Comparison of ENCODE assay signal across 39 mouse cellular contexts in genomic region chr8:45028081-45028497, GRCm38 (mm10). TPM values are rescaled to one million over a fixed set of nuclear protein-coding genes. Genes with fewer than 3 reads are reported as not detected.
DNase-seq lines count a peak whose midpoint lies in the region; ATAC-seq lines count a peak whose summit lies in the region.
"Had no signal": no experiment of that assay in that cellular context is flagged by ENCODE, and none has a peak within 500 bp of the region (broad histone marks: within the 10 kb centered on the region; RNA-seq: fewer than 3 reads in every experiment).

No protein-coding gene starts in this region.

- H3K36me3 ChIP-seq in limb, embryonic 12.5 days: peaks cover 90% of the 10 kb centered on the region

- H3K4me3 ChIP-seq in limb, embryonic 12.5 days (replicated peaks): no peak overlapping the region
- H3K4me3 ChIP-seq: embryonic facial prominence, embryonic 15.5 days; forebrain, embryonic 13.5 days; intestine, embryonic 15.5 days; limb, embryonic 15.5 days; liver, embryonic 13.5 days; megakaryocyte, embryonic 14.5 days; midbrain, embryonic 12.5 days; myocyte; neural tube, embryonic 12.5 days had no signal

- no peak overlapping the region for H3K9ac ChIP-seq in limb, embryonic 12.5 days (replicated peaks)
- H3K9ac ChIP-seq: embryonic facial prominence, embryonic 15.5 days; forebrain, embryonic 13.5 days; intestine, embryonic 15.5 days; limb, embryonic 15.5 days; liver, embryonic 13.5 days; midbrain, embryonic 12.5 days; neural tube, embryonic 12.5 days had no signal

- ATAC-seq in limb, embryonic 12.5 days (ENCODE audit: insufficient number of reproducible peaks, insufficient read depth, low FRiP score, low TSS enrichment, low read depth): peak; percentile 76; the same call in 1 of the 2 replicates
- no peak for ATAC-seq in activated CD4-positive, CD25-positive, alpha-beta regulatory T cell, adult 4 months
- ATAC-seq: forebrain, embryonic 13.5 days; hindbrain, embryonic 16.5 days; intestine, embryonic 15.5 days; lung, postnatal 0 days had no signal

- 17% methylated on average over 6 of the region's 6 CpGs for whole genome bisulfite sequencing in limb, embryonic 12.5 days

- intact Hi-C loops in heart, postnatal 14 days (cut with DNase I): no loop called here

- H3K4me1 ChIP-seq in limb, embryonic 12.5 days (replicated peaks): peaks cover 6% of the 10 kb centered on the region; the same call in 1 of the 2 replicates
- H3K4me1 ChIP-seq: embryonic facial prominence, embryonic 15.5 days; forebrain, embryonic 13.5 days; intestine, embryonic 15.5 days; limb, embryonic 15.5 days; liver, embryonic 13.5 days; megakaryocyte, embryonic 14.5 days; midbrain, embryonic 12.5 days; neural tube, embryonic 12.5 days had no signal

- peaks cover 18% of the 10 kb centered on the region for H3K9me3 ChIP-seq in limb, embryonic 12.5 days
- H3K9me3 ChIP-seq: intestine, embryonic 15.5 days had no signal

- DNase-seq in cerebellum, adult 11 months: peak; percentile 25
- DNase-seq in cerebellum, postnatal 4 days (ENCODE audit: low spot score in 2 of 2): no peak
- DNase-seq in heart, adult 11 months: peak; percentile 78
- no peak for DNase-seq in heart, postnatal 14 days
- peak; percentile 42 to 61 for DNase-seq in cerebellum, postnatal 25 days
- no peak for DNase-seq in urinary bladder, postnatal 4 days (ENCODE audit: low spot score in 2 of 2)
- DNase-seq: adrenal gland, postnatal 10 days; kidney, adult 8-10 months; liver, embryonic 13.5 days; lung, adult 18-20 months; lung, postnatal 4 days; right cerebral cortex, adult 18-20 months; spleen, adult 18-20 months; thymus, adult 18-20 months; thymus, postnatal 4 days had no signal

- H3K4me2 ChIP-seq in limb, embryonic 12.5 days: no peak overlapping the region
- H3K4me2 ChIP-seq: embryonic facial prominence, embryonic 15.5 days; forebrain, embryonic 13.5 days; intestine, embryonic 15.5 days; limb, embryonic 15.5 days; liver, embryonic 13.5 days; midbrain, embryonic 12.5 days; neural tube, embryonic 12.5 days had no signal

- no peaks in the 10 kb centered on the region for H3K27me3 ChIP-seq in limb, embryonic 12.5 days
- H3K27me3 ChIP-seq: CH12.LX; embryonic facial prominence, embryonic 15.5 days; forebrain, embryonic 13.5 days; intestine, embryonic 15.5 days; limb, embryonic 15.5 days; liver, embryonic 13.5 days; megakaryocyte, embryonic 14.5 days; midbrain, embryonic 12.5 days; neural tube, embryonic 12.5 days had no signal

- no peak overlapping the region for H3K27ac ChIP-seq in limb, embryonic 12.5 days
- H3K27ac ChIP-seq: embryonic facial prominence, embryonic 15.5 days; forebrain, embryonic 13.5 days; intestine, embryonic 15.5 days; kidney, postnatal 0 days; limb, embryonic 15.5 days; liver, embryonic 13.5 days; midbrain, embryonic 12.5 days; neural tube, embryonic 12.5 days; stomach, postnatal 0 days had no signal

RNA-seq across cellular contexts. Expression of gene Mtnr1a, which starts 40.8 kb away (rescaled TPM):
- total RNA-seq in heart, postnatal 14 days (2021): not detected
- 0.18 TPM in 1 of 2 replicates, not detected in the other for polyA plus RNA-seq in limb, embryonic 12.5 days (2016; fragmentation: Nextera tagmentation; extraction: Ambion mirVana)
- not detected for polyA plus RNA-seq in activated CD4-positive, CD25-positive, alpha-beta regulatory T cell, adult 4 months (2017; shearing (Covaris generic))
- total RNA-seq: CH12.LX; common myeloid progenitor, adult 5-6 weeks; gastrocnemius, adult 8-10 months; heart, postnatal 25 days; layer of hippocampus, adult 8-10 months; layer of hippocampus, postnatal 25 days; left cerebral cortex, adult 8-10 months had no signal
- polyA plus RNA-seq: C2C12; embryonic facial prominence, embryonic 15.5 days; gonadal fat pad, adult 2 months; heart, embryonic 14.5 days; kidney, postnatal 0 days; liver, embryonic 13.5 days; lung, postnatal 0 days; myocyte had no signal

Comparison
In these comparisons a context has a peak if more than half of its experiments do, and no peak if none do; other contexts are left out.
1. DNase-seq: peak in cerebellum, adult 11 months (single experiment), heart, adult 11 months (single experiment) and cerebellum, postnatal 25 days (2 of 2); none in cerebellum, postnatal 4 days (0 of 2), heart, postnatal 14 days (0 of 2) and urinary bladder, postnatal 4 days (0 of 2).